Mouse (Mus musculus): ENCODE measurements around the gene BC024978.

Gene BC024978

DNA sequence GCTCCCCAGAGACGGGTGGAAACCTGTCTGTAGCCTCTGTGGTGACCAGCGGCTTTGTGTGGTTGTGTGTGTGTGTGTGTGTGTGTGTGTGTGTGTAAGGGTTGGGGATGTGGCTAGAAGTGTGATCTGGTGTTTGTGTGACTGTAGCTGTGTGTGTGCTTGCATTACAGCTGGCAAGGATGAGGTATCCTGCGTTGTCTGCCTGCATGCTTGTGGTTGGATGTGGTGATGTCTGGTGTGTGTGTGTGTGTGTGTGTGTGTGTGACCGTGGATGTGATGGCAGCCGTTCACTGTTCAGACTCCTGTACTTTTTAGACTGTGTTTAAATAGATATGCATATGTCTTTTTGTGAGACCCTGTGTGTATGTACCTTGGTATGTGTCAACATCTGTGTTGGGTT, 64.2 kb downstream of the BC024978 start:
- DNase-seq: no peak
